Mouse (Mus musculus) neural tube, embryonic 13.5 days (tissue): ENCODE measurements at regions not wholly inside any gene's neighbourhood (a gene's known extent, or its start where the extent isn't known, plus 50 kb on each side); places are given as distances from the start of the nearest gene placed in this dataset.

Source experiments
- ATAC-seq: fragments of 200-750 bp; cut with Nextera tagmentation; 2 replicates; pipeline ENCODE4 v1.8.0; 2017; ENCODE audit warnings: low read depth, mild to moderate bottlenecking, moderate TSS enrichment, moderate library complexity
- H3K27ac ChIP-seq: fragments of 300-500 bp; sonication (generic); replicated peaks from 2 replicates; pipeline ENCODE4 v1.5.1; 2015; ENCODE audit warnings: moderate library complexity, mild to moderate bottlenecking, inconsistent platforms
- H3K27me3 ChIP-seq: fragments of 300-500 bp; sonication (generic); 2 replicates; pipeline ENCODE4 v1.6.1; 2015; ENCODE audit warnings: mild to moderate bottlenecking, inconsistent platforms
- H3K36me3 ChIP-seq: fragments of 300-500 bp; sonication (generic); 2 replicates; pipeline ENCODE4 v1.6.1; 2015; ENCODE audit warnings: mild to moderate bottlenecking, inconsistent platforms
- H3K4me1 ChIP-seq: fragments of 300-500 bp; sonication (generic); replicated peaks from 2 replicates; pipeline ENCODE4 v1.6.1; 2015; ENCODE audit warnings: inconsistent platforms
- H3K4me2 ChIP-seq: fragments of 300-500 bp; sonication (generic); 2 replicates; pipeline ENCODE4 v1.6.1; 2015; ENCODE audit warnings: inconsistent platforms, mild to moderate bottlenecking, moderate library complexity
- H3K4me3 ChIP-seq: fragments of 300-500 bp; sonication (generic); 2 replicates; pipeline ENCODE4 v1.5.1; 2015; ENCODE audit warnings: mild to moderate bottlenecking, inconsistent platforms
- H3K9ac ChIP-seq: fragments of 300-500 bp; sonication (generic); 2 replicates; pipeline ENCODE4 v1.6.1; 2015; ENCODE audit warnings: moderate library complexity, mild to moderate bottlenecking, inconsistent platforms
- H3K9me3 ChIP-seq: fragments of 300-500 bp; sonication (generic); 2 replicates; pipeline ENCODE4 v1.6.1; 2016; ENCODE audit warnings: inconsistent platforms
- WGBS: fragments of 180-500 bp; shearing (Covaris S2); methylation state at CpG from one replicate; pipeline ENCODE4 v1.1.7; 2015; 5-methylcytosine and 5-hydroxymethylcytosine counted together

- WGBS, result 60% methylated on average over 2 of the region's 2 CpGs
These were observed 323.6 kb downstream of the Gpat3 start for GRCm38 (mm10) chr5:101169074-101169473.

GRCm38 (mm10) chr5:101163624-101164213, 318.2 kb downstream of the Gpat3 start:
- Histone ChIP-seq H3K4me3 (no peak overlapping the region), H3K4me1 (no peaks in the 10 kb centered on the region), H3K9ac (no peak overlapping the region), H3K27ac (no peak overlapping the region), H3K4me2 (no peak overlapping the region), H3K27me3 (peaks cover 6% of the 10 kb centered on the region; the same call in 1 of the 2 replicates), H3K36me3 (no peaks in the 10 kb centered on the region), H3K9me3 (no peaks in the 10 kb centered on the region)
- ATAC-seq, result no peak
- 62% methylated on average over 8 of the region's 8 CpGs for WGBS

More at GRCm38 (mm10) chr5:101169074-101169473, 323.6 kb downstream of the Gpat3 start:
- peaks cover 6% of the 10 kb centered on the region; the same call in 1 of the 2 replicates for H3K27me3 ChIP-seq
- H3K4me2 ChIP-seq, result no peak overlapping the region
- H3K36me3 ChIP-seq, result no peaks in the 10 kb centered on the region
- no peaks in the 10 kb centered on the region for H3K4me1 ChIP-seq
- no peak overlapping the region for H3K9ac ChIP-seq
- no peak overlapping the region for H3K4me3 ChIP-seq
- H3K9me3 ChIP-seq, result no peaks in the 10 kb centered on the region
- H3K27ac ChIP-seq, result no peak overlapping the region
- ATAC-seq, result no peak

GRCm38 (mm10) chr5:101163112-101163511, 317.6 kb downstream of the Gpat3 start:
- ATAC-seq, result no peak
- Histone ChIP-seq H3K36me3 (no peaks in the 10 kb centered on the region), H3K9ac (no peak overlapping the region), H3K4me1 (no peaks in the 10 kb centered on the region), H3K27ac (no peak overlapping the region), H3K9me3 (no peaks in the 10 kb centered on the region), H3K4me3 (no peak overlapping the region), H3K27me3 (peaks cover 6% of the 10 kb centered on the region; the same call in 1 of the 2 replicates), H3K4me2 (no peak overlapping the region)
- WGBS, result 73% methylated on average over 5 of the region's 5 CpGs

- Histone ChIP-seq H3K9me3 (no peaks in the 10 kb centered on the region), H3K27me3 (no peaks in the 10 kb centered on the region), H3K36me3 (no peaks in the 10 kb centered on the region), H3K27ac (no peak overlapping the region), H3K4me1 (no peaks in the 10 kb centered on the region), H3K9ac (no peak overlapping the region), H3K4me2 (no peak overlapping the region), H3K4me3 (no peak overlapping the region)
- WGBS, result 55% methylated on average over 1 of the region's 1 CpGs
- no peak for ATAC-seq
These were observed 311.9 kb downstream of the Gpat3 start for GRCm38 (mm10) chr5:101157416-101157815.

GRCm38 (mm10) chr5:101146345-101146744, 300.8 kb downstream of the Gpat3 start:
- no peak for ATAC-seq
- no peak overlapping the region for H3K9ac ChIP-seq
- no peak overlapping the region for H3K27ac ChIP-seq
- H3K4me1 ChIP-seq, result no peaks in the 10 kb centered on the region
- H3K9me3 ChIP-seq, result no peaks in the 10 kb centered on the region
- peaks cover 13% of the 10 kb centered on the region; the same call in 1 of the 2 replicates for H3K27me3 ChIP-seq
- no peak overlapping the region for H3K4me3 ChIP-seq
- H3K36me3 ChIP-seq, result no peaks in the 10 kb centered on the region
- 79% methylated on average over 3 of the region's 3 CpGs for WGBS
- no peak overlapping the region for H3K4me2 ChIP-seq

- Histone ChIP-seq H3K36me3 (no peaks in the 10 kb centered on the region), H3K27ac (no peak overlapping the region), H3K4me1 (no peaks in the 10 kb centered on the region; the same call in 1 of the 2 replicates), H3K9me3 (no peaks in the 10 kb centered on the region), H3K4me3 (no peak overlapping the region), H3K9ac (no peak overlapping the region), H3K4me2 (no peak overlapping the region), H3K27me3 (peaks cover 94% of the 10 kb centered on the region)
- WGBS, result 22% methylated on average over 5 of the region's 5 CpGs
- no peak for ATAC-seq
These were observed 279.5 kb downstream of the Gpat3 start for GRCm38 (mm10) chr5:101124941-101125453.

- H3K9ac ChIP-seq, result no peak overlapping the region
- ATAC-seq, result no peak
- peaks cover 85% of the 10 kb centered on the region for H3K27me3 ChIP-seq
These were observed 277.4 kb downstream of the Gpat3 start for GRCm38 (mm10) chr5:101122914-101123313.

GRCm38 (mm10) chr5:101120509-101121201, 275.1 kb downstream of the Gpat3 start:
- Histone ChIP-seq H3K4me3 (no peak overlapping the region), H3K27ac (no peak overlapping the region), H3K9me3 (no peaks in the 10 kb centered on the region), H3K4me1 (no peaks in the 10 kb centered on the region; the same call in 1 of the 2 replicates), H3K4me2 (no peak overlapping the region), H3K27me3 (peaks cover 74% of the 10 kb centered on the region), H3K9ac (no peak overlapping the region), H3K36me3 (no peaks in the 10 kb centered on the region)
- 67% methylated on average over 5 of the region's 5 CpGs for WGBS
- no peak for ATAC-seq

More at GRCm38 (mm10) chr5:101122914-101123313, 277.4 kb downstream of the Gpat3 start:
- Histone ChIP-seq H3K27ac (no peak overlapping the region), H3K36me3 (no peaks in the 10 kb centered on the region), H3K4me2 (no peak overlapping the region), H3K4me1 (no peaks in the 10 kb centered on the region; the same call in 1 of the 2 replicates), H3K4me3 (no peak overlapping the region), H3K9me3 (no peaks in the 10 kb centered on the region)
- 91% methylated on average over 6 of the region's 6 CpGs for WGBS

GRCm38 (mm10) chr5:101112151-101112769, 266.7 kb downstream of the Gpat3 start:
- Histone ChIP-seq H3K9me3 (no peaks in the 10 kb centered on the region), H3K4me3 (no peak overlapping the region)
- ATAC-seq, result no peak

GRCm38 (mm10) chr5:101111619-101112018, 266.1 kb downstream of the Gpat3 start:
- Histone ChIP-seq H3K4me2 (no peak overlapping the region), H3K9me3 (no peaks in the 10 kb centered on the region), H3K9ac (no peak overlapping the region), H3K27me3 (peaks cover 48% of the 10 kb centered on the region), H3K4me1 (peaks cover 16% of the 10 kb centered on the region), H3K36me3 (no peaks in the 10 kb centered on the region), H3K27ac (no peak overlapping the region; the same call in 1 of the 2 replicates), H3K4me3 (no peak overlapping the region)
- ATAC-seq, result no peak
- 33% methylated on average over 4 of the region's 4 CpGs for WGBS

More at GRCm38 (mm10) chr5:101112151-101112769, 266.7 kb downstream of the Gpat3 start:
- 23% methylated on average over 7 of the region's 7 CpGs for WGBS
- no peak overlapping the region for H3K27ac ChIP-seq
- H3K9ac ChIP-seq, result no peak overlapping the region
- peaks cover 16% of the 10 kb centered on the region for H3K4me1 ChIP-seq
- no peak overlapping the region for H3K4me2 ChIP-seq
- peaks cover 49% of the 10 kb centered on the region for H3K27me3 ChIP-seq
- H3K36me3 ChIP-seq, result no peaks in the 10 kb centered on the region

- WGBS, result 85% methylated on average over 11 of the region's 11 CpGs
- Histone ChIP-seq H3K27me3 (0 out of 2 replicates have a peak, but pooled peaks cover 8% of the 10 kb centered on the region), H3K4me3 (no peak overlapping the region), H3K9ac (no peak overlapping the region), H3K4me2 (no peak overlapping the region), H3K36me3 (no peaks in the 10 kb centered on the region), H3K4me1 (no peaks in the 10 kb centered on the region), H3K9me3 (no peaks in the 10 kb centered on the region), H3K27ac (no peak overlapping the region)
- ATAC-seq, result no peak
These were observed 255.6 kb downstream of the Gpat3 start for GRCm38 (mm10) chr5:101100975-101101699.
